Mouse (Mus musculus): ENCODE data around the gene Slc5a5. TPM values are rescaled to one million over a fixed set of nuclear protein-coding genes. Genes with fewer than 3 reads are reported as not detected.

Gene Slc5a5
- total and polyA plus RNA-seq, 3 experiments = 0.04 to 0.26 (median 0.16) TPM

GRCm38 (mm10) chr8:70914704-70915103 lies 22.1 kb upstream of the Slc5a5 start:
- H3K27me3 ChIP-seq (replicated peaks) = no peaks in the 10 kb centered on the region
- TF ChIP-seq NRF1 (IDR thresholded peaks at IDR 0.05; ENCODE audit: low read depth, low read length) (no peak), POLR2A (IDR thresholded peaks at IDR 0.05; ENCODE audit: low read depth, low read length) (no peak), UBTF (IDR thresholded peaks at IDR 0.05; ENCODE audit: low read depth, low read length) (no peak), ZNF384 (IDR thresholded peaks at IDR 0.05; ENCODE audit: low read depth, low read length) (no peak), CTCF (conservative IDR thresholded peaks at IDR 0.05 in 1 of 2, IDR thresholded peaks at IDR 0.05 in 1 of 2; ENCODE audit: low read depth in 2 of 2, low read length in 2 of 2) (no peak), MAX (IDR thresholded peaks at IDR 0.05; ENCODE audit: low read length) (no peak), PAX5 (IDR thresholded peaks at IDR 0.05; ENCODE audit: low read length) (no peak), MEF2A (IDR thresholded peaks at IDR 0.05; ENCODE audit: borderline replicate concordance, low read depth, low read length) (no peak), GABPA (IDR thresholded peaks at IDR 0.05; ENCODE audit: insufficient replicate concordance, low read depth, low read length) (no peak), CHD2 (IDR thresholded peaks at IDR 0.05; ENCODE audit: low read length) (no peak), BHLHE40 (IDR thresholded peaks at IDR 0.05; ENCODE audit: low read depth, low read length) (no peak), TBP (conservative IDR thresholded peaks at IDR 0.05; ENCODE audit: low read depth, low read length) (no peak)
- in situ Hi-C loops (cut with MboI; ENCODE audit: low pct_ligation_motif_present, low pct_unique_long_range_greater_than_20kb, low sequenced_read_pairs) (no loop called here), dilution Hi-C loops (cut with MboI; ENCODE audit: extremely low pct_ligation_motif_present, extremely low pct_unique_long_range_greater_than_20kb, low sequenced_read_pairs) (no loop called here)
- no peak overlapping the region for H3K4me2 ChIP-seq (ENCODE audit: insufficient read depth, low read depth, poor library complexity, severe bottlenecking)
- no peaks in the 10 kb centered on the region for H3K9me3 ChIP-seq (replicated peaks; ENCODE audit: low read length)
- H3K9ac ChIP-seq (ENCODE audit: insufficient read depth, low read depth) = no peak overlapping the region
- H3K27ac ChIP-seq (ENCODE audit: insufficient read depth, low read depth) = no peak overlapping the region
- peaks cover 80 to 91% of the 10 kb centered on the region in 2 experiments for H3K36me3 ChIP-seq (replicated peaks in 1 of 2; ENCODE audit: control insufficient read depth in 1 of 2, insufficient read depth in 1 of 2, low read length in 1 of 2)
- no peak overlapping the region for H3K4me3 ChIP-seq (replicated peaks in 1 of 3; ENCODE audit: low read depth in 2 of 3, low read length in 2 of 3, poor library complexity in 1 of 3)
- 0 out of 2 replicates have a peak, but pooled peaks cover 6% of the 10 kb centered on the region for H3K79me2 ChIP-seq (replicated peaks; ENCODE audit: control insufficient read depth, extremely low read depth, insufficient read depth, poor library complexity, severe bottlenecking)
- DNase-seq (ENCODE audit: extremely low read depth) = no peak
- peaks cover 0 to 8% of the 10 kb centered on the region in 2 experiments; a peak in 2 of 4 replicates for H3K4me1 ChIP-seq (ENCODE audit: control insufficient read depth in 1 of 2, insufficient read depth in 2 of 2)

- H3K4me3 ChIP-seq (replicated peaks in 1 of 3; ENCODE audit: low read depth in 2 of 3, low read length in 2 of 3, poor library complexity in 1 of 3) = no peak overlapping the region
- no peaks in the 10 kb centered on the region for H3K9me3 ChIP-seq (replicated peaks; ENCODE audit: low read length)
- H3K79me2 ChIP-seq (replicated peaks; ENCODE audit: control insufficient read depth, extremely low read depth, insufficient read depth, poor library complexity, severe bottlenecking) = 0 out of 2 replicates have a peak, but pooled peaks cover 7% of the 10 kb centered on the region
- no peak for DNase-seq (ENCODE audit: extremely low read depth)
- no peak overlapping the region for H3K9ac ChIP-seq (ENCODE audit: insufficient read depth, low read depth)
- H3K4me1 ChIP-seq (ENCODE audit: control insufficient read depth in 1 of 2, insufficient read depth in 2 of 2) = peaks cover 0 to 8% of the 10 kb centered on the region in 2 experiments; a peak in 2 of 4 replicates
- no peak for TF ChIP-seq IRF4 (IDR thresholded peaks at IDR 0.05; ENCODE audit: low read depth, low read length)
- no peak for TF ChIP-seq MAZ (IDR thresholded peaks at IDR 0.05; ENCODE audit: low read depth, low read length)
- TF ChIP-seq BHLHE40 (IDR thresholded peaks at IDR 0.05; ENCODE audit: low read depth, low read length) = no peak
- TF ChIP-seq JUN (IDR thresholded peaks at IDR 0.05; ENCODE audit: insufficient read depth, low read depth, low read length) = no peak
- TF ChIP-seq USF1 (IDR thresholded peaks at IDR 0.05; ENCODE audit: low read depth, low read length) = no peak
- TF ChIP-seq TBP (conservative IDR thresholded peaks at IDR 0.05; ENCODE audit: low read depth, low read length) = no peak
- no peak for TF ChIP-seq MYC (IDR thresholded peaks at IDR 0.05; ENCODE audit: low read depth, low read length)
- no peak for TF ChIP-seq POLR2A (IDR thresholded peaks at IDR 0.05; ENCODE audit: low read depth, low read length)
- no peak for TF ChIP-seq ZMIZ1 (IDR thresholded peaks at IDR 0.05; ENCODE audit: low read depth, low read length)
- TF ChIP-seq ZC3H11A (IDR thresholded peaks at IDR 0.05; ENCODE audit: low read depth, low read length) = no peak
- no peak for TF ChIP-seq GABPA (IDR thresholded peaks at IDR 0.05; ENCODE audit: insufficient replicate concordance, low read depth, low read length)
- dilution Hi-C loops (cut with MboI; ENCODE audit: extremely low pct_ligation_motif_present, extremely low pct_unique_long_range_greater_than_20kb, low sequenced_read_pairs) (no loop called here), in situ Hi-C loops (cut with MboI; ENCODE audit: low pct_ligation_motif_present, low pct_unique_long_range_greater_than_20kb, low sequenced_read_pairs) (no loop called here)
- no peak overlapping the region for H3K27ac ChIP-seq (ENCODE audit: insufficient read depth, low read depth)
- H3K27me3 ChIP-seq (replicated peaks) = no peaks in the 10 kb centered on the region
- H3K4me2 ChIP-seq (ENCODE audit: insufficient read depth, low read depth, poor library complexity, severe bottlenecking) = no peak overlapping the region
- H3K36me3 ChIP-seq (replicated peaks in 1 of 2; ENCODE audit: control insufficient read depth in 1 of 2, insufficient read depth in 1 of 2, low read length in 1 of 2) = peaks cover 74 to 86% of the 10 kb centered on the region in 2 experiments
Observed at GRCm38 (mm10) chr8:70913523-70913922, 21.0 kb upstream of the Slc5a5 start.
